Mouse (Mus musculus) bone marrow, adult 2 months (tissue): Measurements from ENCODE around the gene Fcrla.

Experiments used
- CTCF ChIP-seq: fragments of 200-500 bp; IDR thresholded peaks from 2 replicates; pipeline ENCODE4 v1.5.1; 2011; ENCODE audit warnings: low read length, control low read depth; ENCODE audit not compliant: control insufficient read depth, insufficient read depth
- POLR2A ChIP-seq: fragments of 200-500 bp; IDR thresholded peaks from 2 replicates; pipeline ENCODE4 v1.6.1; 2011; ENCODE audit warnings: low read depth, mild to moderate bottlenecking, control low read depth, low read length, borderline replicate concordance; ENCODE audit not compliant: control insufficient read depth

DNA sequence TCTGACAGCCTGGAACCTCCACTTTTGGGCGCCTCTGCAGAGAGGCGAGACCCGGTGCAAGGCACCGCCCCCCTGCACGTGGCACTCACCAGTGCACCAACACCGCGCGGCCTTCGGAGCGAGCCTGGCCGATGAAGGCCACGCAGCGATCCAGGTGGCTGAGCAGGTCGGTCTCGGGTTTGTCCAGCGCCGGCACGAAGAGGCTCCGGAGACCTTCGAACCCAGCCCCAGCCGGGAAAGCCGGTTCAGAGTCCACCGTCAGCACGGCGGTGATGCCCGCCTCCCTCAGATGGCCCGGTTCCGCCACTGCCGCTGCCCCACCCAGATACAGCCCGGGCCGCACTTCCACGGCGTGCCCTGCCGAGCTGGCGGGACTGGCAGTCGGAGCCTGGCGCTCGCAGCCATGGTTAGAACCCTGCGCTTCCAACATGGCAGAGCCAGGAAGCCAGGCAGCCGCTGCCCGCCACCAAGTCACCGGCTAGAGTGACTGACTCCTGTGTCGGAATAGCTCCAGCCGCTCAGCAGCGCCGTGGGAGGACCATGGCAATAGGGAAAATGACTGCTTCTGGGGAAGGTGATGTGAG, 42.3 kb downstream of the Fcrla start, which contains the start of the genes Gm26620 and Dusp12:
- TF ChIP-seq CTCF (peak; percentile 61), POLR2A (peak; percentile 49; the same call in 1 of the 2 replicates)
